Mouse (Mus musculus) spleen, postnatal 14 days (tissue): Measurements from ENCODE around the gene Ankrd31.
"Not testable (repeated sequence)": the region's sequence is repeated elsewhere in the genome, so short reads cannot be mapped to it uniquely, and the experiment has no call there.

Experiments used
- DNase-seq, 2 experiments: peaks; one replicate each; pipeline ENCODE4 v3.0.0; 2021 to 2022; ENCODE audit warnings: low spot score in 2 of 2

Gene Ankrd31

DNA sequence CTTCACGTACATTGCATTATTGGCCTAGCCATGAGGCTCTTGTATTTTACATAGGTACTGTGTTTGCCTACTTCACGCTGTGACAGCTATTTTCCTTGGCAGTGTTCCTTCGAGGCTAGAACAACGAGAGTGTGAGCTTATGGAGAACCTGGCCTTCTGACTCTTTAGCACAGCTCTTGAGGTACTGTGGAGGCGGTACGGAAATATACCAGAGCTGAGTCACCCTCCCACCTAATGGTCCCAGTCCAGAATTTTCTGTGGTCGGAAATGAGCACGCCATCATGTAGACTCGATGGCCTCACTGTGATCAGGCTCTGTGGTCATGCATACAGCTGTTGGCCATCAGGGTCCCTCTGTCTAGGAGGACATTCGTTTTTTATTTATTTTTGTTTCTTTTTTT, 191.6 kb downstream of the Ankrd31 start:
- no peak for DNase-seq

DNA sequence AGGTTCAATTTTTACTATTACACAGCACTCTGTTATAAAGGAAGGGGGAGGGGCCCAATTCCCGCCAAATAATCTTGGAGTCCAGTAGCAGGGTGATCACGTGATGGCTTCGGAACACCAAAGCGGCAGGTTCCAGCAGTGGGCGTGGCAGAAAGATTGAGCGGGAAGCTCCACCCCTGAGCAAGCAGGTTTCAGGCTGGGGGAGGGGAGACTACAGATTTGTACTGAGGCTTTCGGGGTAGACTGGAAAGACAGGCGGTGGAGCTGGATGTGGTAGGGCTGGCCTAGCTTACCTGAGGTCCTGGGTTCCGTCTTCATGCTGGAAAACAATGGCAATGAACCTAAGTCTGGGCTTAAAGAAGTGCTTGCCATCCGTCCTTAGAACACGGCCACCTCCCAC, 193.4 kb downstream of the Ankrd31 start:
- not testable (repeated sequence) for DNase-seq

DNA sequence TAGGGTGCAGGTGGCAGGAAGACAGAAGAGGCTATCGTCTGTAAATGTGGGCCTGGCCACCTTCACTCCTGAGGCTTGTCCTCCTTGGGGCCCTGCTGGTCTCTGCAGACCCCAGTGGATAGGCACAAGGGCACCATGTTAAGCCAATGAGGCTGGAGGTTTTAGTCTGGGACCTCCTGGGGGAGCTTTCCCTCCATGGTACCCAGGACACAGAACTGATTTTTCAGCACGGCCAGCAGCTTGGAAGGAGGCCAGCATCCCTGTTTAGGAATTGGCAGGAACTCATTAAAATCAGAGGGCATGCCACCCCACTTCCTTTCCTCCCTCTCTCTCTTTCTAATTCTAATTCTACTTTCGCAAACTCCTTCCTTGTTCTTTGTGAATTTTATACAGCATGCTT, 195.5 kb downstream of the Ankrd31 start:
- no peak for DNase-seq

DNA sequence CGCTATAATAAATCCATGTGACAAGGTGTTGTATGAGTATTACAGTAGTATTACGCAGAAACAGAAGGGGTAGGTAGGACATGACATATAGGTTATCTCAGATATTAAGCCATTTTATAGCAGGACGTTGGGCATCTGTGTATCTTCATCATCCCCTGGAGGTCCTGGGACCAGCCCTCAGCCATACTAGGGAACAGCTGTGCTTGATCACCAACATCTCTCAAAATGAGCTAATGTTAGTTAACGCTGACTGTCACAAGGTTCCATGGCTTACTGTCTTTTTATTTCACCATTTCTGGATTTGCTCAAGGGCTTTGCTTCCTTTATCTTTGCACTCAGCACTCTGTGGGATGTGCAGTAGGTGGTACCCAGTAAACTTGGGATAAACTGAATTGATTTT, 197.7 kb downstream of the Ankrd31 start:
- no peak for DNase-seq

DNA sequence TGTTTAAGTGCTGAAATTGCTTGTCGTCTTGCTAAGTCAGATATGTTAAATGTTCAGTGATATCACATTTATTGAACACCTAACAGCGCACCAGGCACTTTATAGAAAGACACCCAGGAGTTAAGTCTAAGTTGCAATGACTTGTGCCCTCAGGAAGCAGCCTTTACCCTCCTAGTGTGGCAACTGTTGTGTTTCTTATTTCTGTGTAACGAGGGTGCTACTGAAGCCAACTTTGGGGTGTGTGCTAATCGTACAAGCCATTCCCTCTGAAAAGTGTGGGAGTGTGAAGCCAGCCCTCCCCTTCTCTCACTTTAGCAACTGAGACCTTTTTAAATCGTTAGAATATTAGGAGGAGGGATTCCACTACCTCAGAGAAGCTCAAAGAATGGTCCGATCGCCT, 199.7 kb downstream of the Ankrd31 start:
- no peak for DNase-seq

DNA sequence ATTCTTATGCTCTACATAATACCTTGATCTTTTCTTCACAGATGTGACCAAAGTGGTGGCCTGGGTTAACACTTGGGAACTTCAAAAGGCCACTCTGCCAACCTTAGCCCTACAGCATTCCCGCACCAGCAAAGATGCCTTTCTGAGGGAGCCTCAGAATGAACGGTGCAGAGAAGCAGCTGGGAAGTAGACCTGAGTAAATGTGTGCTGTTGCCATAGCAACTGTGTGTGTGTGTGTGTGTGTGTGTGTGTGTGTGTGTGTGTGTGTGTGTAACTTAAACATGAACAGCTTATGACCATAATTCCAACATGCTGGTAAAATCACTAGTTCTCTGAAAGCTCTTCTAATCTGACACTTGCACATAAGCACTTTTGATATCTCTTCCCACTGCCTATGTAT, 203.8 kb downstream of the Ankrd31 start:
- DNase-seq: no peak

DNA sequence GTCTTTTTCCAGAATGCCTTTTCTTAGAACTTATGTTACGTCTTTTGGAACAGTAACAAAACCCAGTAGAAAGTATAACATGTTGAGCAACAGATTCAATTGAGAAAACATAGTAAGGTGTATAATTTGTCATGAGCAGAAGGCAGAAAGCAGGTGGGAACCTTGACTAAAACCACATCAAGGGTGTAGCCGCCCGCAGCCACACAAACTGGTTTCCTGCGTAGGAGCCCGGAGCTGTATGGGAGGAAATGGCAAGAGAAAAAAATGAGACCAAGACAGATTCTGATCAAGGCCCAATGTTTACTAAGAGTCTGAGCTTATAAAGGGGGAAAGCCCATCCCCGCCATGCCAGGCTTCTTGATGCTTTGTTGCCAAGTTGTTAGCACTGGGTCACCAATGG, 208.4 kb downstream of the Ankrd31 start:
- DNase-seq: no peak
